Mouse (Mus musculus) embryonic fibroblast, embryonic 13.5 days (primary cell): ENCODE measurements at regions not wholly inside any gene's neighbourhood (a gene's known extent, or its start where the extent isn't known, plus 50 kb on each side); places are given as distances from the start of the nearest gene placed in this dataset.

Experiments used
- H3K27ac ChIP-seq: 2 replicates; pipeline ENCODE4 v1.5.1; 2012; ENCODE audit warnings: low read length, control low read depth, inconsistent platforms; ENCODE audit not compliant: insufficient read depth
- H3K4me1 ChIP-seq: 2 replicates; pipeline ENCODE4 v1.6.1; 2011; ENCODE audit warnings: low read length; ENCODE audit not compliant: control insufficient read depth, insufficient read depth
- H3K4me3 ChIP-seq: 2 replicates; pipeline ENCODE4 v1.5.1; 2011; ENCODE audit warnings: mild to moderate bottlenecking, control low read depth, low read length; ENCODE audit not compliant: insufficient read depth
- CTCF ChIP-seq: IDR thresholded peaks from 2 replicates; pipeline ENCODE4 v1.5.1; 2011; ENCODE audit warnings: mild to moderate bottlenecking, control low read depth, low read length, moderate library complexity, borderline replicate concordance; ENCODE audit not compliant: insufficient read depth
- POLR2A ChIP-seq: IDR thresholded peaks from 2 replicates; pipeline ENCODE4 v1.6.1; 2011; ENCODE audit warnings: low read depth, mild to moderate bottlenecking, control low read depth, low read length, moderate library complexity

DNA sequence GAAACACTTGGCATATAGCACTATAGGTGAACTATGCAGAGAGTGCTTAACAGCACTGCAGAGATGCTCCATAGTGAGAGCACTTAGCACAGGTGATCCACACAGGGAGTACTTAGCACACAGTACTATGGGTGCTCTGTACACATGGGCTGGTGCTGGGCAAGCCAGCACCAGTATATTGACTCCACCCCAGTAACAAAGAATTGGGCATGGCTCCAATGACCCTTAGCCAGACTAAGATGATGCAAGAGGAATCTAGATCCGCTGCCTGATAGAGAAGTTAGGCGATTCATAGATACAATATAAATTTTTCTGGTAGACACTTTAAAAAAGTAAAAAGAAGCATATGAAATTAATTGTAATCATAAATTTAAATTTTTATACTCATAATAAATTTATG, 274.0 kb upstream of the Eef2kmt start:
- Histone ChIP-seq H3K4me3 (no peak overlapping the region), H3K27ac (no peak overlapping the region), H3K4me1 (no peaks in the 10 kb centered on the region)
- TF ChIP-seq CTCF (no peak), POLR2A (no peak)

DNA sequence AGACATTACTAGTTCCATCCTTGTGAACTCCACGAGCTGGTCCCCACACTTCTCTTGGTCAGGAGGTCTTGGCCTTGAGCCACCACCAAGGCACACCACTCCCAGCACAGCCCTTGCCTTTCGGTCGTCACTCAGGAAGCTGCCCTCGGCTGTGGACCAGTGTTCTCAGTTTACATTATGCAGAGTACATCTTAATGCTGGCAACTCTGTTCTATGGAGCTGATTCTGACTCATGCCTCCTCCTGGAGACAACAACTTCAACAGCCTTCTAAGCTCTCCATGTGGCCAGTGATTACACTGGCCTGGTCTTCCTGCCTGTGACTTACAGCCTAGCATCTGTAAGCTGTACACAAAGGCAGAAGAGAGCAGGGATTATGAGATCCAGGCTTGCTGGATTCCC, 272.2 kb upstream of the Eef2kmt start:
- Histone ChIP-seq H3K4me1 (no peaks in the 10 kb centered on the region), H3K27ac (no peak overlapping the region), H3K4me3 (no peak overlapping the region)
- no peak for TF ChIP-seq POLR2A

DNA sequence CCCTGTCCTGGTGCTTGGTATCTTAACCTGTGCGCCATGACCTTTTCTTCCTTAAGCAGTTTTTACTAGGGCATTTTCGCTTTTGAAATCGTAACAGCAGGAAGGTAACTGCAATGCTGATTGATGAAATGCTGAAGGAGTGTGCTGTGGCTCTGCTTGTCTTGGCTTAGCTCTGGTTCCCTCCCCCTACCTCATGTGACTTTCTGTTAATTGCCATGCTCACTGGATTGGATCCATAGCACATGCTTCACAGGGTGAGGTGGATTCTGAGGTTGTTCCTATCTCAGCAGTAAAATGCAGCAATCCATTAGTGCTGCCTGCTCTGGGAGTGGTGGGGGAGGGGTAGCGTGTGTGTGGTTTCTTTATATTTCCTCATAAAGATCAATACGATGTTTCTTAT, 268.6 kb upstream of the Eef2kmt start:
- H3K4me1 ChIP-seq: no peaks in the 10 kb centered on the region
- H3K4me3 ChIP-seq: no peak overlapping the region
- no peak for TF ChIP-seq POLR2A
- no peak for TF ChIP-seq CTCF
- no peak overlapping the region for H3K27ac ChIP-seq

DNA sequence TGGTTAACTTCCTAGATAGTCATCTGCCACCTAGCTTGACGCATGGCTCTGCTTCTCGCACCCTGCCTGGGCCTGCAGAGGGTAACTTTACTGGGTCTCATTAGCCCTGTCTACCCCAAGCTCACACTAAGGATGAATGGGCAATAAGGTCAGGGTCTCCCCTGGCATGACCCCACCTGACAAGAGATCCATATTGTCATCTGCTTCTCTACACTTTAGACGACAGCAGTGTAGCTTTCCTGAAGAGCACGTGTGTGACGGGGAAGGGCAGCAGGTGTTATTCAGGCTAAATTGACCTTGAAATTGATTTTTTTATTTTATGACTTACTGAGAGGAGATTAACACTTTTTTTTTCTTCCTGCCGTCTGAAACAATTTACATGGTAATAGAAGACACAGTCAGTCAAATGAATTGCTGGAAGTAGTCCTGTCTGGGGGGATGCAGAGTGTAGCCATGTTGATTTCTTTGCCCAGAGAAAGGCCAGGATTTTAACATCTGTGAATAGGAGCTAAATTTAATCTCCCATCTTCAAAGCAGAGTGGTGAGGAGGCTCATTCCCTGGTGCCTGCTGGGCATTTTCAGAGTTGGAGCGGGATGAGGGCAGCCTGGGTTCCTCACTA, 267.7 kb upstream of the Eef2kmt start:
- no peak overlapping the region for H3K27ac ChIP-seq
- no peaks in the 10 kb centered on the region for H3K4me1 ChIP-seq
- H3K4me3 ChIP-seq: no peak overlapping the region
- TF ChIP-seq CTCF (no peak), POLR2A (no peak)

DNA sequence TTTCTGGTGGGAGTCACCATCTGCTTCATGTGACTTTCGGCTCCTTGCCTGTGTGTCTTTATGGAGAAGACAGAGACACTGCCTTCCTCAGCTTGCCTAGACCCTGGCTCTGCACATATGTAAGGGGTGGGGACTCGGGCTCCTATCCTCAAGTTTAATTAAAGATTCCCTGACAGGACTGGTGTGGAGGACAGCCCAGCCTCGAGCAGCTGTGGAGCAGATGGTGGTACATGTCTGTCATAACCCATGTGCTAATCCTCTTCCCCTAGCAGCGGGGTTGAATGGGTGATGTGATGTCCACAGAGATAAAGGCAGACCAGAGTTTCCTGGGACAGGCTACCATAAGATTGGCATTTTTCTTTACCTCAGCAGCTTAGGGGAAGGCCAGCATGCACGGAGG, 262.0 kb upstream of the Eef2kmt start:
- H3K4me3 ChIP-seq: no peak overlapping the region
- TF ChIP-seq POLR2A (no peak), CTCF (no peak)
- H3K27ac ChIP-seq: no peak overlapping the region
- no peaks in the 10 kb centered on the region for H3K4me1 ChIP-seq

DNA sequence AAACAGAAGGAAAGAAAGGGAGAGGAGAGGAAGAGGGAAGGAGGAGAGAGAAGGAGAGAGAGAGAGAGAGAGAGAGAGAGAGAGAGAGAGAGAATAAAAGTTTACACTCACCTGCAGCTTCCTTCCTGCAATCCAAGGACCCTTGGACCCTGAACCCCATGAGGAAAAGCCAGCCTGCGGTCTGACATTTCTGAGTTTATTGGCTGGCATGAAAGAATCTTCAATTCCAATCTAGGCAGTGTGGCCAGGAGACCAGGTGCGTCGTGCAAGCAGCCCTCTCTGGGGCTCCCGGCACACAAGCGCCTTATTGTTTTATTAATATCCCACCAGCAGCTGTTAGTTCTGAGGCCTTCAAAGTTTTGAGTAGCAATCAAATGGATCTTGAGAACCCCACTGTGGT, 260.1 kb upstream of the Eef2kmt start:
- H3K4me3 ChIP-seq: no peak overlapping the region
- no peaks in the 10 kb centered on the region for H3K4me1 ChIP-seq
- TF ChIP-seq POLR2A (no peak), CTCF (no peak)
- H3K27ac ChIP-seq: no peak overlapping the region

DNA sequence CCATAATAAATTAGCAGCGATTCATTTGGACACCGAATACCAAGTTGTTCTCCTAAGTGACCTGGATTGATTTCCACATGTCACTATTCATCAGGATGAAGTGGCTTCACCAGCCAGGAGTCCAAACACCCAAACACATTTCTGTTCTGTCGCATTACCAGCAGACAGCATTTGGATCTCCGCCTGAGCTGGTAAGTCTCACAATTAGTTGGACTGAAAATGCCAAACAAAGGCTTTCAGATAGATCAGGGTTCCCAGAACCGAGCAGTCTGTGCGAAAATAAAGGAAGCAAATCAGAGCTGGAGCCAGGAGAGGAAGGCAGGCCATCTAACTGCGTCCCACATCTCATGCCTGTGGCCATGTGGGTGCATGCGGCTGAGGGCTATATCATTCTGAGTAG, 251.5 kb upstream of the Eef2kmt start:
- Histone ChIP-seq H3K4me3 (no peak overlapping the region), H3K4me1 (no peaks in the 10 kb centered on the region), H3K27ac (no peak overlapping the region)
- TF ChIP-seq CTCF (no peak), POLR2A (no peak)

DNA sequence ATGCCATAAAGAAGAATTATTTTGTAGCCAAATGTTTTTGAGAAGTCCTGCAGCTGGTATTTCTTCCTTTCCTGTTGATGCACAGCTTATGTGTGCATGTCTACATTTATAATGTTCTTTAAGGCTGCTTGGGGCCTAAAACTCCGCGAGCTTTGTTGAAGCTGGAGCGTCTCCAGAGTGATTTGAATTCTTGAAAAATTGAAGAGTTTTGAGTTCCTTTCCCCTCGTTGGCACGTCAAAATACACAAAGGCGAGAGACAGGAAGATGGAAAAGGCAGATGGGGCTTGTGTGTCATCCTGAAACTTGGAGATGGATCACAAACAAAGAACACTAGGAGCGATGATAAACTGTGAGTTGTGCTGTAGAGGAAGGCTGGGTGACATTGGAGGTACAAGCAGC, 246.2 kb upstream of the Eef2kmt start:
- no peak for TF ChIP-seq CTCF
- no peak for TF ChIP-seq POLR2A
- no peak overlapping the region for H3K4me3 ChIP-seq
- no peaks in the 10 kb centered on the region for H3K4me1 ChIP-seq
- no peak overlapping the region for H3K27ac ChIP-seq

DNA sequence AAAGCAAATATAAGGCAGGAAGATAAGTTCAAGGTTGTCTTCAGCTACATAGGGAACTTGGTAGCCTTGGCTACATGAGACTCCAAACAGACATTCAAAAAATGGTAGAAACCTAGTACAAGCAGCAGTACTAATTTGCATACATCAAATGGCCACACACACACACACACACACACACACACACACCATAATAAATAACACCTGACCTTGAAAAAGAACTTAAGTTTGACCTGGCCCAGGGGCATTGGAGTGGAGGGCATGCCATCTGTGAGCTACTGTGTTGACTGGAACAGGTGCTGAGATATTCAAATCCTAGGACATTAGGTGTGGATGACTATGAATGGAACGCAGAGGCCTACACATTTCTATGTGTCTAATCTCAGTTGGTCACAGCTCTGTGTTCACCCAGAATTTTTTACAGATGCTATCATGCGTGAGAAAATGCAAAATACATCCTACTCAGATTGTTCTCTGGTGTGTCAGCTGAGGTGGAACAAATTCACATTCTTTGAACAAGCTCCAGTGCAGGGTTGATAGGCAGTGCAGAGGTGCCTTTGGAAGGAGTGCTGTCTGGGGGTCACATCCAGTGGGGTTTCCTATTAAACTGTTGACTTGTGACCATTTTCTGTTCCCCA, 240.4 kb upstream of the Eef2kmt start:
- no peak for TF ChIP-seq POLR2A
- no peak for TF ChIP-seq CTCF
- no peak overlapping the region for H3K4me3 ChIP-seq
- H3K27ac ChIP-seq: no peak overlapping the region
- H3K4me1 ChIP-seq: no peaks in the 10 kb centered on the region

DNA sequence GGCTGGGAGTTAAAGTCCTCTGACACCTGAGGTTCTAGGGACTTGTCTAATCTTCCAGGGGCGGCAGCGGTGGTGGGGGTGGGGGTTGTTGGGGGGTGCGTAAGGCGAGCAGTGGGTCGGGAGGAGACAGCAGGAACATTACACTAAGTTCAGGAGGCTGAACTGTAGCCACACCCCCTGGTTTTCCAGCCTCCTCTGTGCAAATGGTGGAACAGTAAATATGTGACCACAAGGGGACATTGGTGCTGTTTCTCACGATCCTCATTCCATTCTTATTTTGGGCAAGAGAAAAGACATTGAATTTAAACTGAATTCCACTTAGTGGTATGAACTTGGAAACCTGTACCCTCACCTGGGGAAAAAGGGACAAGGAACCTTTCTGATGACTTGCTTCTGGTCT, 237.6 kb upstream of the Eef2kmt start:
- no peak overlapping the region for H3K27ac ChIP-seq
- TF ChIP-seq CTCF (no peak), POLR2A (no peak)
- no peaks in the 10 kb centered on the region for H3K4me1 ChIP-seq
- no peak overlapping the region for H3K4me3 ChIP-seq
